Mouse (Mus musculus) hindbrain, postnatal 0 days (tissue): ENCODE data around the gene Six2. TPM values are rescaled to one million over a fixed set of nuclear protein-coding genes. Genes with fewer than 3 reads are reported as not detected.
A peak's percentile ranks its signal among the peaks of the same experiment; 100 is the strongest.

Experiments used
- ATAC-seq: fragments of 200-750 bp; cut with Nextera tagmentation; 2 replicates; pipeline ENCODE4 v1.8.0; 2017; ENCODE audit warnings: mild to moderate bottlenecking, moderate TSS enrichment, moderate library complexity
- DNase-seq: peaks from one replicate; pipeline ENCODE4 v3.0.0-alpha.2; 2015; ENCODE audit warnings: low spot score
- H3K27ac ChIP-seq: fragments of 300-500 bp; sonication (generic); 2 replicates; pipeline ENCODE4 v1.5.1; 2014; ENCODE audit warnings: mild to moderate bottlenecking
- H3K27me3 ChIP-seq: fragments of 300-500 bp; sonication (generic); 2 replicates; pipeline ENCODE4 v1.6.1; 2014; ENCODE audit warnings: low read length, mixed read lengths; ENCODE audit not compliant: insufficient read depth
- H3K36me3 ChIP-seq: fragments of 300-500 bp; sonication (generic); 2 replicates; pipeline ENCODE4 v1.6.1; 2014; ENCODE audit warnings: low read length, mixed read lengths; ENCODE audit not compliant: insufficient read depth
- H3K4me1 ChIP-seq: fragments of 300-500 bp; sonication (generic); 2 replicates; pipeline ENCODE4 v1.6.1; 2014; ENCODE audit warnings: antibody characterized with exemption, low read length, mixed read lengths; ENCODE audit not compliant: insufficient read depth
- H3K4me2 ChIP-seq: fragments of 300-500 bp; sonication (generic); 2 replicates; pipeline ENCODE4 v1.6.1; 2014; ENCODE audit warnings: low read depth, mild to moderate bottlenecking, low read length, moderate library complexity, mixed read lengths
- H3K4me3 ChIP-seq: fragments of 300-500 bp; sonication (generic); 2 replicates; pipeline ENCODE4 v1.5.1; 2014; ENCODE audit warnings: low read length
- H3K9ac ChIP-seq: fragments of 300-500 bp; sonication (generic); replicated peaks from 2 replicates; pipeline ENCODE4 v1.6.1; 2014; ENCODE audit warnings: mild to moderate bottlenecking, low read length, moderate library complexity, mixed read lengths
- H3K9me3 ChIP-seq: fragments of 300-500 bp; sonication (generic); 2 replicates; pipeline ENCODE4 v1.6.1; 2016; ENCODE audit warnings: low read length, mixed read lengths
- CTCF ChIP-seq: IDR thresholded peaks from 2 replicates; pipeline ENCODE4 v1.5.1; 2016; ENCODE audit warnings: antibody characterized with exemption, control low read depth, low read depth
- WGBS: fragments of 180-500 bp; shearing (Covaris S2); extraction: QIAGEN DNeasy Blood & Tissue Kit; methylation state at CpG from one replicate; pipeline ENCODE4 v1.1.7; 2014; 5-methylcytosine and 5-hydroxymethylcytosine counted together
- polyA plus RNA-seq: library from polyadenylated mRNA; unstranded; fragments of >200 nt; fragmentation: Nextera tagmentation; extraction: Ambion mirVana; gene quantifications from 2 replicates; pipeline ENCODE4 v1.2.1, GENCODE M21; 2015
- total RNA-seq: library from RNA; depleted of rRNA; stranded (reverse); fragments of >200 nt; gene quantifications from 2 replicates; pipeline ENCODE4 v1.2.3, GENCODE M21; 2014; rRNA removed

Gene Six2
- total and polyA plus RNA-seq, 2 experiments from 2014 or later, result 0.42 to 0.51 TPM

DNA sequence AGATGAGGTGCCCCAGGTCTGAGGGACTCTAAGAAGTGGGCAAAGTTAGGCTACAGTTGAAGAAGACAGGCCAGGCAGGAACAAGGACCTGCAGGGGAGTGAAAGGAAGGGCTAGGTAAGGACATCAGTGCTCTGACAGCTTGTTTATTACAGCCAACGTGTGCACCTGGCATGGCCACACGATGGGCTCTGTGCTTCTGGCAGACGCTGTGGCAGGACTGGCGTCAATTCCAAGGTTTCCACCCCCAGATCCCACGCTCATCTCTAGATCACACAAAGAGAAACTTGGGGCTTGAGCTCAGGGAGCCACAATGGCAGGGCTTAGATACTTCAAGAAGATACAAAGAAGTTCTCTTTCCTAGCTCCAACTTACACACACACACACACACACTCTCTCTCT, 26.6 kb downstream of the Six2 start:
- Histone ChIP-seq H3K27ac (no peak overlapping the region), H3K9me3 (no peaks in the 10 kb centered on the region), H3K4me1 (no peaks in the 10 kb centered on the region), H3K27me3 (peaks cover 4% of the 10 kb centered on the region; the same call in 1 of the 2 replicates), H3K36me3 (no peaks in the 10 kb centered on the region), H3K4me2 (no peak overlapping the region), H3K9ac (no peak overlapping the region), H3K4me3 (no peak overlapping the region)
- 63% methylated on average over 5 of the region's 5 CpGs for WGBS
- no peak for TF ChIP-seq CTCF
- ATAC-seq (no peak), DNase-seq (no peak)

DNA sequence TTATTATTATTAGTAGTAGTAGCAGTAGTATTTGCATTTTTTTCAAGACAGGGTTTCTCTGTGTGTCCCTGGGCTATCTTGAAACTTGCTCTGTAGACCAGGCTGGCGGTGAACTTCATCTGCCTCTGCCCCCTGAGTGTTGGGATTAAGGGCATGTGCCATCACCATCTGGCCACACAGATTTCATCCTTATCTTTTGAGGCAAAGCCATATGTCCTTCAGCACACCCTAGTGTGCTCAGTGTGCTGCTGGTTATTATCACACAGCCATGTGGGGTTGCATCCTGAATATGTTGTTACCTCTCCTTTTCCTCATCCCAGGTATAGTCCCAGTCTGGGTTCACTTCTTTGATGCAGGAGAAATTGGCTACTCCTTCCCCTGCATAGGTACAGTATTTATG, 28.1 kb downstream of the Six2 start:
- Histone ChIP-seq H3K4me2 (no peak overlapping the region), H3K36me3 (no peaks in the 10 kb centered on the region), H3K27ac (no peak overlapping the region), H3K9me3 (no peaks in the 10 kb centered on the region), H3K9ac (no peak overlapping the region), H3K4me1 (no peaks in the 10 kb centered on the region), H3K4me3 (no peak overlapping the region), H3K27me3 (peaks cover 4% of the 10 kb centered on the region; the same call in 1 of the 2 replicates)
- DNase-seq (no peak), ATAC-seq (no peak)
- no peak for TF ChIP-seq CTCF
- 59% methylated on average over 1 of the region's 1 CpGs for WGBS

DNA sequence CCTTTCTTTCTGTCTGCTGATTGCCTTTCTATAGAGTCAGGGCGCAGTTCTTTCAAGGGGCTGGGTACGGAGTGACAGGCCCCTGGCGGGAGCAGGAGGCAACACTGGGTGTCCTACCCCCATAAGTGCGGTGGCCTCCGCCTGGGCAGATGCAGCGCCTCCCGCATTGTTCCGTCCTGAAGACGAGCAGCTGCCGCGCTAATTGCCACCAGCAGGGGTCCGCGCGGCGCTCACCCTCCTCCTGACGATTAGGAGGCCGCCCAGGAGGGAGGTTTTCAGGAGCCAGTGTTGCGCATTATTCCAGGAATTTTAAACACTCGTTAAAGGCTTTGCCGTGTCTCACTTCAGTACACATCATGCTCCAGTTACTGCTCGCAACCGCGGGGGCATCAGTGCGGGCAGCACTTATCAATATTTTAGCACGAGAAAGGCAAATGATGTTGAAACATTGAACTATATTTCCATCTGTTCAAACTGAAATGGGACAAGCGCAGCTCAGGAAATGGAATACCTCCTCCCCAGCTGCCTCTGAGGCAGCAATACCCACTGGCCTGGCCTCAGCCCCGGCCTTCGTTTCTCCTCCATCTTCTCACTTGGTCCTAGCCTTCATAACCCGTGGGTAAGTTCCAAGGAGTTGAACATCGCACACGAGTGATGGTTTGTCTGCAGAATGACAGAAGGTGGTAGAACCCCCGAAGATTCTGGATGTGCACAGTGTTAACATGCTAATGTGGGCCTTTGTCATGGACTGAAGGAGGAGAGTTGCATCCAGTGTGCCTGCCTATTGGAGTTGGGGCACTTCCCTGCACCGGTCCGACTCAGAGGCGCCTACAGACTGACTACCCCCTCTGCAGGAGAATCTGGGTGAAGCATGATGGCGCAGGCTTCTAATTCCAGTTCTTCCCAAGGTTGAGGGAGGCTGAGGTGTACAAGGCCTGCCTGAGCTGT, 42.1 kb downstream of the Six2 start:
- Histone ChIP-seq H3K27me3 (peaks cover 40% of the 10 kb centered on the region), H3K4me2 (peak overlapping the region; percentile 78), H3K36me3 (no peaks in the 10 kb centered on the region), H3K9me3 (no peaks in the 10 kb centered on the region), H3K27ac (no peak overlapping the region), H3K4me1 (no peaks in the 10 kb centered on the region), H3K4me3 (peak overlapping the region; percentile 39), H3K9ac (peak overlapping the region; percentile 38)
- WGBS, result 3% methylated on average over 36 of the region's 36 CpGs
- TF ChIP-seq CTCF, result peak; percentile 76
- DNase-seq, result peak; percentile 80
- peak; percentile 79 for ATAC-seq

DNA sequence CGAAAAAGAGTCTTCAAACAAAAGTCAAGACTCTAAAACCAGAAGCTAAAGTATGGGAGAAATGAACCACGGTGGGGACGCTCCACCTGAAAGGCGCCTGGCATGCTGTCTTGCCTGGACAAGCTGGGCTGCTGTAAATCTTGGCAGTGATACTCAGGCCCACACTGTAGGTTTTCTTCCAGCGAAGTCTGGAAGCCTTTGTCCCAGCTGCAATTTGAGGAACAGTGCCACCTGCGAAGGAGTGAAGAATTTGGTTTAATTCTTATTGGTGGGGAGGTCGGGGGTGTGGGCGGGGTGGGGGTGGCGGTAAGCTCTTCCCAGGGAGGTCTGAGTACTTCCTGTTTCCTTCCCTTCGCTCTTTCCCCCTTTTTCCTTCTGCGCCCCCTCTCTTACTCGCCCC, 42.8 kb downstream of the Six2 start:
- H3K4me1 ChIP-seq, result no peaks in the 10 kb centered on the region
- H3K9ac ChIP-seq, result peak overlapping the region; percentile 38
- H3K4me2 ChIP-seq, result peak overlapping the region; percentile 78
- H3K27me3 ChIP-seq, result peaks cover 36% of the 10 kb centered on the region
- no peak for TF ChIP-seq CTCF
- no peak overlapping the region for H3K27ac ChIP-seq
- WGBS, result 10% methylated on average over 10 of the region's 12 CpGs
- no peaks in the 10 kb centered on the region for H3K9me3 ChIP-seq
- H3K36me3 ChIP-seq, result no peaks in the 10 kb centered on the region
- ATAC-seq, result peak; percentile 46
- peak; percentile 38 for DNase-seq
- H3K4me3 ChIP-seq, result peak overlapping the region; percentile 39

DNA sequence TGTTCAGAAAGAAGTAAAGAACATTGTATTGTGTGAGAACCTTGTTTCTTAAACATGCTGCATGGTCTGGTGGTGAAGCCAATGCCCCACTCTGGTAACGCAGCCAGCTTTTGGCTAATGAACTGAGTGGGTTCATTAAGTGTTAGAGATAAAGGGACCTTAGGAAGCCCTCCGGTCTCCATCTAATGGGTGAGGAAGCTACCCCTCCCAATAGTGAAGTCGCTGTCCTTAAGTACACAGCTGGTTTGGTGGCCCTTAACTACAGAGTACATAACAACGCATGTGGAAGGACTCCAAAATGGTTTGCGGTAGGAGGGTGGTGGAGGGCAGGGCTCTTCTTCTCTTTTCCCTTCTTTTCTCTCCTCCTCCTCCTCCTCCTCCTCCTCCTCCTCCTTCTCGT, 50.2 kb downstream of the Six2 start:
- no peaks in the 10 kb centered on the region for H3K36me3 ChIP-seq
- DNase-seq (no peak), ATAC-seq (no peak)
- no peak overlapping the region for H3K4me2 ChIP-seq
- H3K27ac ChIP-seq, result no peak overlapping the region
- no peaks in the 10 kb centered on the region for H3K9me3 ChIP-seq
- no peak overlapping the region for H3K4me3 ChIP-seq
- peaks cover 23% of the 10 kb centered on the region for H3K27me3 ChIP-seq
- WGBS, result 66% methylated on average over 6 of the region's 6 CpGs
- TF ChIP-seq CTCF, result no peak
- H3K4me1 ChIP-seq, result no peaks in the 10 kb centered on the region
- no peak overlapping the region for H3K9ac ChIP-seq

Other genes with a start within 250 kb of the Six2 start
- 0.63 and 0.86 TPM in 2 replicates for gene Six3, start 74.7 kb downstream of the Six2 start, total RNA-seq
- 1.1 TPM in 1 of 2 replicates, not detected in the other for gene Six3, start 74.7 kb downstream of the Six2 start, polyA plus RNA-seq